Mouse (Mus musculus) midbrain, embryonic 16.5 days (tissue): ENCODE measurements around the gene Oxa1l. TPM values are rescaled to one million over a fixed set of nuclear protein-coding genes. Genes with fewer than 3 reads are reported as not detected.

ENCODE experiments used
- ATAC-seq: fragments of 200-750 bp; cut with Nextera tagmentation; 2 replicates; pipeline ENCODE4 v1.8.0; 2017; ENCODE audit warnings: moderate TSS enrichment
- H3K27ac ChIP-seq: fragments of 300-500 bp; sonication (generic); 2 replicates; pipeline ENCODE4 v1.5.1; 2014; ENCODE audit warnings: mild to moderate bottlenecking, low read length, mixed read lengths
- H3K27me3 ChIP-seq: fragments of 300-500 bp; sonication (generic); 2 replicates; pipeline ENCODE4 v1.6.1; 2014; ENCODE audit warnings: low read depth, low read length, mixed read lengths; ENCODE audit not compliant: control insufficient read depth, insufficient read depth
- H3K36me3 ChIP-seq: fragments of 300-500 bp; sonication (generic); 2 replicates; pipeline ENCODE4 v1.6.1; 2014; ENCODE audit warnings: mild to moderate bottlenecking, low read length, moderate library complexity, mixed read lengths; ENCODE audit not compliant: control insufficient read depth, insufficient read depth
- H3K4me1 ChIP-seq: fragments of 300-500 bp; sonication (generic); 2 replicates; pipeline ENCODE4 v1.6.1; 2014; ENCODE audit warnings: mild to moderate bottlenecking, low read length, mixed read lengths; ENCODE audit not compliant: control insufficient read depth, insufficient read depth
- H3K4me2 ChIP-seq: fragments of 300-500 bp; sonication (generic); 2 replicates; pipeline ENCODE4 v1.6.1; 2014; ENCODE audit warnings: mild to moderate bottlenecking, low read length, mixed read lengths
- H3K4me3 ChIP-seq: fragments of 300-500 bp; sonication (generic); 2 replicates; pipeline ENCODE4 v1.5.1; 2014; ENCODE audit warnings: low read depth, mild to moderate bottlenecking, low read length, moderate library complexity, mixed read lengths
- H3K9ac ChIP-seq: fragments of 300-500 bp; sonication (generic); 2 replicates; pipeline ENCODE4 v1.6.1; 2014; ENCODE audit warnings: low read depth, low read length, mixed read lengths
- H3K9me3 ChIP-seq: fragments of 300-500 bp; sonication (generic); replicated peaks from 2 replicates; pipeline ENCODE4 v1.6.1; 2014; ENCODE audit warnings: mild to moderate bottlenecking, low read length, mixed read lengths; ENCODE audit not compliant: control insufficient read depth, poor library complexity, severe bottlenecking
- WGBS: fragments of 180-500 bp; shearing (Covaris S2); extraction: QIAGEN DNeasy Blood & Tissue Kit; methylation state at CpG from one replicate; pipeline ENCODE4 v1.1.7; 2014; 5-methylcytosine and 5-hydroxymethylcytosine counted together
- polyA plus RNA-seq: library from polyadenylated mRNA; unstranded; fragments of >200 nt; fragmentation: Nextera tagmentation; extraction: Ambion mirVana; gene quantifications from 2 replicates; pipeline ENCODE4 v1.2.1, GENCODE M21; 2015

Gene Oxa1l
- 51.8 and 53.1 TPM in 2 replicates for polyA plus RNA-seq

DNA sequence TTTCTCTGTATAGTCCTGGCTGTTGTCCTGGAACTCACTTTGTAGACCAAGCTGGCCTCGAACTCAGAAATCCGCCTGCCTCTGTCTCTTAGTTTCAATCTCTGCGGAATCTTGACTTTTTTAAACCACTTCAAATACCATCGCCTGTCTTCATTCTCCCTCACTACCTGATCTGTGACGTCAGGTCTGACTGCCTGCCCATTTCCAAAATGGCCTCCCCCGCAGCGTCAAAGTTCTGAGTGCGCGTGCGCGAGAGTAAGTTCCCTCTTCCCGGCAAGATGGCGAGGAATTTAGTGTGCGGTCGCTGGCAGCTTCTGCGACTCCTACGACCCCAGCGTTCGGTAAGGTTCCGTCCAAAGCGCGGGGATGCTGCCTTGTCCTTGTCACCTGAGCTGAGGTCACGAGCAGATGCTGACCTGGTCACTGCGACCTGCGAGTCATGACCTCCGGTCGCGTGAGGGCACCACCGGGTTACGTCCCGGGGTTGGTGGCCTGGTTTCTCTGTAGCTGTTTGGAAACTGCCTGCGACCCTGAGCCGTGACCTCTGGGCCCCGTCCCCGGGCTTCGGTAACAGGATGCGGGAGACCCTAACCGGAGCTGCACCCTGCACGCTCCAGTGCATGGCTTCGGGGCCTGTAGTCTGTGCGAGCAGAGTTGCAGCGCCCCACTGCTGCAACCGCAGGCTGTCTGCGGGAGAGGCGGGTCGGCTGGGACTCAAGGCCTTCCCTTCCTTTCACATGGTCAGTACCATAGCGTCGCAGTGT is at the start of gene Oxa1l:
Gene Oxa1l, plus strand, starts transcription at position 258 of the 764 bp plus-strand sequence.
- under 1% methylated on average over 48 of the region's 48 CpGs for WGBS
- H3K9me3 ChIP-seq, result no peaks in the 10 kb centered on the region
- H3K4me2 ChIP-seq, result peak within 1 kb of the TSS; percentile 68
- H3K9ac ChIP-seq, result peak within 1 kb of the TSS; percentile 87
- peak; percentile 95 for ATAC-seq
- H3K27me3 ChIP-seq, result no peaks in the 10 kb centered on the region
- H3K36me3 ChIP-seq, result peaks cover 6% of the 10 kb centered on the region
- peak within 1 kb of the TSS; percentile 73 for H3K27ac ChIP-seq
- peaks cover 16% of the 10 kb centered on the region for H3K4me1 ChIP-seq
- H3K4me3 ChIP-seq, result peak within 1 kb of the TSS; percentile 58

DNA sequence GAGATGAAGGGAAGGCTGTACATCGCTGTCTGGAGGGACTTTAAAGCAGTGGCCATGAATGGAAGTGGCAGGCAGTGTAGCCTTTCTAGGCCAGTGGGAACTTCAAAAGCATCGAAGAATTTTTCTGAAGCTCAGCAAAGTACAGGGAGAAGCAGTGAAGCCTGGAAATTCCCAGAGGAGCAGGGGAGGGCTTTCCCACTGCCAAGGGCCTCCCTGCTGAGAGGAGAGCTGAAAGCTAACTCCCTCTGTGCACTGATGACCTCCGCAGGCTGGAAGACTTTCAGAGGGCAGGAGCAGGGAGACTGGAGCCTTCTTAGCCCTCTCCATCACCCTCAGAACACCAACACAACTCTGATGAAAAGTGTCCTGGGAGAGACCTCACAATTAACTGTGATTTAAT is 48.9 kb upstream of the Oxa1l start:
- no peak overlapping the region for H3K9ac ChIP-seq
- H3K27me3 ChIP-seq, result no peaks in the 10 kb centered on the region
- H3K9me3 ChIP-seq, result no peaks in the 10 kb centered on the region
- WGBS, result 22% methylated on average over 3 of the region's 3 CpGs
- ATAC-seq, result 0 out of 2 replicates have a peak, but pooled peaks have one; percentile 28
- peaks cover 2% of the 10 kb centered on the region; the same call in 1 of the 2 replicates for H3K4me1 ChIP-seq
- H3K36me3 ChIP-seq, result no peaks in the 10 kb centered on the region
- no peak overlapping the region for H3K4me3 ChIP-seq
- no peak overlapping the region for H3K27ac ChIP-seq
- H3K4me2 ChIP-seq, result no peak overlapping the region

DNA sequence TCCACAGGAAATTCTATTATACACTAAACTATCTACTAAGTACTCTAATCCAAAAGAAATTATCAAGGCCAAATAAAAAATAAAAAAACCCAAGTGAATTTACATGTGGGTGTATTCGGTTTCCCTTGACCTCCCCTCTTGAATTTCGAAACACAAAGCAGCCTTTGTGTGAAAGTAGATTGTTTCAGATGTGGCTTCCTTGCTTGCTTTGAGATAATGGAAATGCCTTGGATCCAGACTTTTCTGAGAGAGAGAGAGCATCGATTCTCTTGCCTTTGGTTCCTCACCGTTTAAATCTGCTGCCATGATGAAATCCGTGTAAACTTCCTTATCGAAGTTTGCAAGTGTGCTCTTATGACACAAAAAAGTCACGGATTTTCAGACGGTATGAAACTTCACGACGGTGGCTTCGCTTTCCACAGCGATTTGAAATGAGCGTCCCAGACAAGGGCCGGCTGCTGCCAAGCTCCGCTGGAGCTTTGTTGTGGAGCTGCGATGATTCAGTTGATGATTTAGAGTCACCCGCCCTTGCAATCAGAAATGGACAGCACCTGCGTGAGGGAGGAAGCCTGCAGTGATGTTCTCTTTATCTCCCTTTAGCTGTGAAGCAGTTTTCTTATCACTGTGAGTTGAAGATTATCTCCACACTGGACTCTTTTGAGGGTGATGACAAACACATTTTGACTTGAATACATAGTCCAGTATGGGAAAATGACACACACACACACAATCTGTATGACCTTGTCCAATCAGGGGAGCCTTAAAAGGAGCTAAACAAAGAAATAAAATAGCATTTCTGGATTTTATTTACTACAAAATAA is 38.9 kb upstream of the Oxa1l start:
- H3K36me3 ChIP-seq, result no peaks in the 10 kb centered on the region
- H3K4me1 ChIP-seq, result no peaks in the 10 kb centered on the region
- WGBS, result 65% methylated on average over 18 of the region's 18 CpGs
- H3K9ac ChIP-seq, result no peak overlapping the region
- ATAC-seq, result no peak
- no peak overlapping the region for H3K27ac ChIP-seq
- no peaks in the 10 kb centered on the region for H3K27me3 ChIP-seq
- H3K9me3 ChIP-seq, result no peaks in the 10 kb centered on the region
- no peak overlapping the region for H3K4me2 ChIP-seq
- no peak overlapping the region for H3K4me3 ChIP-seq

DNA sequence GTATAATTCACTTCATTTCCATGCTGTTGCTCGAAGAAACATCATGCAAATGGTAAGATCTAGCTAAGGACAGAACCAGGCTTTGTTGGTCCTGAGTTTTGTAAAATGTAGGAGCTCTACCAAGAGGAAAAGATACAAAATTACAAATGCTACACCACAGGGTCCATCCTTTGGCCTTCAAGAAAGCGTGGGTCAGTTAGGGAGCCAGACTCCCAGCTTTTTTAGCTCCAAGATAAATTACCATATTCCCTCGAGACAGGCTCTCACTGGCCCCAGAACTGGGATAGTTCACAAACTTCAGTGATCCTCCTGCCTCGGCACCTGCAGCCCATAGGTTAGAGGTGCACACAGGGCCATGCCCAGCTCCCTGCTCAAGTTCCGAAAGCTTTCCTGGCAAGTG is 36.1 kb upstream of the Oxa1l start:
- WGBS, result 83% methylated on average over 5 of the region's 5 CpGs
- H3K36me3 ChIP-seq, result no peaks in the 10 kb centered on the region
- H3K4me2 ChIP-seq, result no peak overlapping the region
- no peaks in the 10 kb centered on the region for H3K27me3 ChIP-seq
- no peaks in the 10 kb centered on the region for H3K4me1 ChIP-seq
- H3K9ac ChIP-seq, result no peak overlapping the region
- no peak overlapping the region for H3K4me3 ChIP-seq
- H3K27ac ChIP-seq, result no peak overlapping the region
- H3K9me3 ChIP-seq, result no peaks in the 10 kb centered on the region
- no peak for ATAC-seq

DNA sequence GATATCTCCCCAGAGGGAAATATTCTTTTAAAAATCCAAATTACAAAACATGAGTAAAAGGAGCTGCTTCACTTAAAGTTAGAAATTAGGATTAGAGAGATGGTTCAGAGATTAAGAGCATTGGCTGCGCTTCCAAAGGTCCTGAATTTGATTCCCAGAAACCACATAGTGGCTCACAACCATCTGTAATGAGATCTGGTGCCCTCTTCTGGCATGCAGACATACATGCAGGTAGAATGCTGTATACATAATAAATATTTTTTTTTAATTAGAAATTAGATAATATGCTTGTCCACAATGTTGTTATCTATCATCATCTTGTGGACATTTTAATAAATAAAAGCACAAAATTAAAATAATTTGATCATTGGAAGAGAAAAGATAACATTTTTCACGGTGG is 32.1 kb upstream of the Oxa1l start:
- Histone ChIP-seq H3K4me1 (no peaks in the 10 kb centered on the region), H3K4me3 (no peak overlapping the region), H3K36me3 (no peaks in the 10 kb centered on the region), H3K27me3 (no peaks in the 10 kb centered on the region), H3K9ac (no peak overlapping the region), H3K27ac (no peak overlapping the region), H3K4me2 (no peak overlapping the region), H3K9me3 (no peaks in the 10 kb centered on the region)
- ATAC-seq, result no peak
- 79% methylated on average over 2 of the region's 2 CpGs for WGBS

DNA sequence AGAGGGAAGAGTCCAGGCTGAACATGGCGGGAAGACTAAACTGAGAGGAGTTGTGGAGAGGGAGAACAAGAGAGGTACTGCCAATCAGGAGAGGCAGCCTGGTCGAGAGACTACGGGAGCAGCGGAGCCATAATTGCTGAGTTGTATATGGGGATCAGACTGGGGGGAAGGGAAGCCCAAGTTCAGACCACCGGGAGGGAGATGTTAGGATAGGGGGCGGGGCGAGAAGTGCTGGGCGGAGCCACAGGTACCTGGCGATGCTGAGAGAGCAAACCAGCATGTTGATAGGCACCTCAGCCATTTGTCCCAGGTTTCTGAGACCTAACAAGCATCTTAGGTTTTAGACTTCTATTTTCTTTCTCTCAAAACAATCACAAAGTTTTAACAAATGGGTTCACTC is 31.4 kb upstream of the Oxa1l start:
- Histone ChIP-seq H3K4me3 (no peak overlapping the region), H3K27ac (no peak overlapping the region), H3K4me2 (no peak overlapping the region), H3K9ac (no peak overlapping the region), H3K36me3 (no peaks in the 10 kb centered on the region), H3K9me3 (no peaks in the 10 kb centered on the region), H3K27me3 (no peaks in the 10 kb centered on the region), H3K4me1 (no peaks in the 10 kb centered on the region)
- no peak for ATAC-seq
- WGBS, result 54% methylated on average over 9 of the region's 9 CpGs

DNA sequence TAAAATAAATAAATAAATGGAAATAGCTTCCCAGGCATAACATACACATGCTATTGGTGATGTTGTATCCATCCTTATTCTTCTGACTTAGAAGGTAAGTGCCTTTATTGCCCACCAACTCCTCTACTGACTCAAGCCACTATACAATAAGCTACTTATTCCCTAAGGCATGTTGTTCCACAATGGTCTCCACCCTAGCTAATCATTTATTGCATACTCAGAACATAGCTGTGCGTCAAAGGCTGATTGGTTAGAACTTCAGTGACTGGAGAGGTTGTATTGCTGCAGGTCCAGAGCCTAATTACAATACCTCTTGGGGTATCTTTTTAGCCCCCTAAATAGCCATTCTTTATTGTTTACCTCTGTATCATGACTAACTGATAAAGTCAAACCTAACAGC is 29.5 kb upstream of the Oxa1l start:
- Histone ChIP-seq H3K4me3 (no peak overlapping the region), H3K4me2 (no peak overlapping the region), H3K9me3 (no peaks in the 10 kb centered on the region), H3K4me1 (no peaks in the 10 kb centered on the region), H3K27me3 (no peaks in the 10 kb centered on the region), H3K36me3 (no peaks in the 10 kb centered on the region), H3K9ac (no peak overlapping the region), H3K27ac (no peak overlapping the region)
- no peak for ATAC-seq
- WGBS, result 94% methylated on average over 1 of the region's 1 CpGs

DNA sequence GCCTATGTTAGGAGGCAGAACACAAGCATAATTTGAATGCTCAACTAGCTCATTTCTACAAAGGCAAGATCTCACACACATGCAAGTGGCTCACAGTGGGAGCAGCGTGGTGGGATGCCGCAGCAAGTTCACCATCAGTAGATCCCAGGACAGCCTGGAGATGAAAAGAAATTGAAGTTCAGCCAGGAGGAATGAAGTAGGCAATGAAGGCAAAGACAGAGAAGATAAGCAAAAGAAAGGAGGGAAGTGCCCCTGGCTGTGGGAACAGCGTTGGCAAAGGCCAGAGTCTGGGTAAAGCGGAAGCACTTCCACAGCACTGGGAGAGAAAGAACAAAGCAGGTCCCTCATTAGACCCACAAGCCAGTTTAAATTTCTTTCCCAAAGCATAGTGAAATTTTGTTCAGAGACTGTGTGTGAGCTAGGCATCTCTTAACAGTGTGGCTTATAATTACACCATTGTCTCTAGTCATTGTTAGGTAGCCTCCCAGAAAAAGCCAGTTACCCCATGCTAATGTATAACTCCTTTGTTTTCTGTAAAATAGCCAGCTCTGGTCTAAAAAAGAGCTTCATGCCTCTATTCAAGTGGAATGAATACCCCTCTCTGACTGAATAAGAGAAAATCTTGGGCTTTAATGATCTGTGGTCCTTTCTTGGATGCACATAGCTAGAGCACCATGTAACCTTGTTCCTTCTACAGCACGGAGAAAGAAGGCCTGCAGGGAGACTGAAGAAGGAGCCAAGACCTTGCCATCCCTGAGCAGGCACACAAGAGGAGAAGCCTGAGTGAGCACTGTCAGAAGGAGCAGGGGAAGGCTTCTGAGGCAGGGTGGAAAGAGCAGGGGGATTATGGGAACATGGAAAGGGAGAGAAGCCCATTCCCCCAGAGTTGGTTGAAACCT is 28.2 kb upstream of the Oxa1l start:
- peak overlapping the region; percentile 41; the same call in 1 of the 2 replicates for H3K27ac ChIP-seq
- no peaks in the 10 kb centered on the region for H3K4me1 ChIP-seq
- no peak overlapping the region for H3K9ac ChIP-seq
- H3K4me3 ChIP-seq, result no peak overlapping the region
- no peak overlapping the region for H3K4me2 ChIP-seq
- no peaks in the 10 kb centered on the region for H3K9me3 ChIP-seq
- ATAC-seq, result peak; percentile 39
- no peaks in the 10 kb centered on the region for H3K36me3 ChIP-seq
- WGBS, result 33% methylated on average over 5 of the region's 5 CpGs
- H3K27me3 ChIP-seq, result no peaks in the 10 kb centered on the region
